Mouse (Mus musculus): ENCODE data around the gene Fdx1. TPM values are rescaled to one million over a fixed set of nuclear protein-coding genes. Genes with fewer than 3 reads are reported as not detected.

Fdx1 gene
- polyA plus RNA-seq, 1 experiment from 2014 or later = 76.8 TPM

GRCm38 (mm10) chr9:51960331-51960730 is 3.0 kb downstream of the Fdx1 start:
- Histone ChIP-seq H3K9ac (replicated peaks) (no peak overlapping the region), H3K27ac (no peak overlapping the region), H3K36me3 (peaks cover 13% of the 10 kb centered on the region), H3K9me3 (no peaks in the 10 kb centered on the region), H3K27me3 (0 out of 2 replicates have a peak, but pooled peaks cover 5% of the 10 kb centered on the region), H3K4me1 (replicated peaks) (peaks cover 25% of the 10 kb centered on the region), H3K4me3 (replicated peaks) (no peak overlapping the region), H3K4me2 (no peak overlapping the region)
- WGBS = 81% methylated on average over 2 of the region's 2 CpGs
- ATAC-seq (ENCODE audit: insufficient number of reproducible peaks, insufficient read depth, low FRiP score, low TSS enrichment, low read depth) = no peak

GRCm38 (mm10) chr9:51958981-51959380 is 4.4 kb downstream of the Fdx1 start:
- H3K36me3 ChIP-seq = peaks cover 24% of the 10 kb centered on the region
- no peak overlapping the region for H3K27ac ChIP-seq
- no peak overlapping the region for H3K9ac ChIP-seq (replicated peaks)
- no peaks in the 10 kb centered on the region for H3K9me3 ChIP-seq
- H3K4me3 ChIP-seq (replicated peaks) = no peak overlapping the region
- peaks cover 25% of the 10 kb centered on the region for H3K4me1 ChIP-seq (replicated peaks)
- no peaks in the 10 kb centered on the region for H3K27me3 ChIP-seq
- H3K4me2 ChIP-seq = no peak overlapping the region
- no peak for ATAC-seq (ENCODE audit: insufficient number of reproducible peaks, insufficient read depth, low FRiP score, low TSS enrichment, low read depth)

- Histone ChIP-seq H3K27me3 (no peaks in the 10 kb centered on the region), H3K4me1 (replicated peaks) (peaks cover 18% of the 10 kb centered on the region), H3K4me2 (no peak overlapping the region), H3K9me3 (no peaks in the 10 kb centered on the region), H3K36me3 (peaks cover 30% of the 10 kb centered on the region), H3K27ac (no peak overlapping the region), H3K4me3 (replicated peaks) (no peak overlapping the region), H3K9ac (replicated peaks) (no peak overlapping the region)
- WGBS = 82% methylated on average over 8 of the region's 8 CpGs
- no peak for ATAC-seq (ENCODE audit: insufficient number of reproducible peaks, insufficient read depth, low FRiP score, low TSS enrichment, low read depth)
These were observed 6.3 kb downstream of the Fdx1 start for GRCm38 (mm10) chr9:51957025-51957424.

GRCm38 (mm10) chr9:51956484-51956883 is 6.9 kb downstream of the Fdx1 start:
- Histone ChIP-seq H3K9ac (replicated peaks) (no peak overlapping the region), H3K27me3 (no peaks in the 10 kb centered on the region), H3K9me3 (no peaks in the 10 kb centered on the region), H3K36me3 (peaks cover 32% of the 10 kb centered on the region), H3K4me3 (replicated peaks) (no peak overlapping the region), H3K4me2 (no peak overlapping the region), H3K4me1 (replicated peaks) (peaks cover 12% of the 10 kb centered on the region), H3K27ac (no peak overlapping the region)
- ATAC-seq (ENCODE audit: insufficient number of reproducible peaks, insufficient read depth, low FRiP score, low TSS enrichment, low read depth) = no peak
- WGBS = 75% methylated on average over 2 of the region's 2 CpGs

- Histone ChIP-seq H3K9ac (replicated peaks) (no peak overlapping the region), H3K9me3 (no peaks in the 10 kb centered on the region), H3K27me3 (no peaks in the 10 kb centered on the region), H3K4me1 (replicated peaks) (no peaks in the 10 kb centered on the region), H3K4me3 (replicated peaks) (no peak overlapping the region), H3K36me3 (peaks cover 47% of the 10 kb centered on the region), H3K4me2 (no peak overlapping the region), H3K27ac (no peak overlapping the region)
- ATAC-seq (ENCODE audit: insufficient number of reproducible peaks, insufficient read depth, low FRiP score, low TSS enrichment, low read depth) = no peak
- 72% methylated on average over 2 of the region's 2 CpGs for WGBS
These were observed 12.0 kb downstream of the Fdx1 start for GRCm38 (mm10) chr9:51951337-51951736.

- H3K9ac ChIP-seq (replicated peaks) = no peak overlapping the region
- no peak for ATAC-seq (ENCODE audit: insufficient number of reproducible peaks, insufficient read depth, low FRiP score, low TSS enrichment, low read depth)
- H3K4me2 ChIP-seq = no peak overlapping the region
- H3K27ac ChIP-seq = no peak overlapping the region
- no peak overlapping the region for H3K4me3 ChIP-seq (replicated peaks)
- WGBS = 80% methylated on average over 1 of the region's 1 CpGs
- H3K27me3 ChIP-seq = no peaks in the 10 kb centered on the region
- no peaks in the 10 kb centered on the region for H3K9me3 ChIP-seq
- peaks cover 47% of the 10 kb centered on the region for H3K36me3 ChIP-seq
- no peaks in the 10 kb centered on the region for H3K4me1 ChIP-seq (replicated peaks)
These were observed 12.7 kb downstream of the Fdx1 start for GRCm38 (mm10) chr9:51950667-51951066.

- H3K4me3 ChIP-seq (replicated peaks) = no peak overlapping the region
- no peaks in the 10 kb centered on the region for H3K4me1 ChIP-seq (replicated peaks)
- peaks cover 47% of the 10 kb centered on the region for H3K36me3 ChIP-seq
- H3K4me2 ChIP-seq = no peak overlapping the region
- no peak for ATAC-seq (ENCODE audit: insufficient number of reproducible peaks, insufficient read depth, low FRiP score, low TSS enrichment, low read depth)
- 88% methylated on average over 3 of the region's 3 CpGs for WGBS
- H3K9me3 ChIP-seq = no peaks in the 10 kb centered on the region
- no peak overlapping the region for H3K9ac ChIP-seq (replicated peaks)
- H3K27me3 ChIP-seq = no peaks in the 10 kb centered on the region
- no peak overlapping the region for H3K27ac ChIP-seq
These were observed 13.1 kb downstream of the Fdx1 start for GRCm38 (mm10) chr9:51950225-51950624.

- Histone ChIP-seq H3K4me1 (replicated peaks) (no peaks in the 10 kb centered on the region), H3K4me3 (replicated peaks) (no peak overlapping the region), H3K36me3 (peaks cover 51% of the 10 kb centered on the region), H3K4me2 (no peak overlapping the region), H3K27me3 (no peaks in the 10 kb centered on the region), H3K9ac (replicated peaks) (no peak overlapping the region), H3K9me3 (no peaks in the 10 kb centered on the region), H3K27ac (no peak overlapping the region)
- 90% methylated on average over 6 of the region's 6 CpGs for WGBS
- ATAC-seq (ENCODE audit: insufficient number of reproducible peaks, insufficient read depth, low FRiP score, low TSS enrichment, low read depth) = no peak
These were observed 19.4 kb downstream of the Fdx1 start for GRCm38 (mm10) chr9:51943934-51944333.

GRCm38 (mm10) chr9:51934641-51935040 is 28.7 kb downstream of the Fdx1 start:
- Histone ChIP-seq H3K36me3 (no peaks in the 10 kb centered on the region), H3K27me3 (no peaks in the 10 kb centered on the region), H3K4me1 (replicated peaks) (peaks cover 9% of the 10 kb centered on the region; the same call in 1 of the 2 replicates), H3K27ac (no peak overlapping the region), H3K4me3 (replicated peaks) (no peak overlapping the region), H3K9ac (replicated peaks) (no peak overlapping the region), H3K9me3 (no peaks in the 10 kb centered on the region), H3K4me2 (no peak overlapping the region)
- ATAC-seq (ENCODE audit: insufficient number of reproducible peaks, insufficient read depth, low FRiP score, low TSS enrichment, low read depth) = no peak
- WGBS = 44% methylated on average over 1 of the region's 1 CpGs

- whole genome bisulfite sequencing = 80% methylated on average over 3 of the region's 3 CpGs
- no peaks in the 10 kb centered on the region for H3K36me3 ChIP-seq
- ATAC-seq (ENCODE audit: insufficient number of reproducible peaks, insufficient read depth, low FRiP score, low TSS enrichment, low read depth) = no peak
These were observed 31.4 kb downstream of the Fdx1 start for GRCm38 (mm10) chr9:51931997-51932396.

GRCm38 (mm10) chr9:51931054-51931690 is 32.2 kb downstream of the Fdx1 start:
- no peak for ATAC-seq (ENCODE audit: insufficient number of reproducible peaks, insufficient read depth, low FRiP score, low TSS enrichment, low read depth)
- no peaks in the 10 kb centered on the region for H3K9me3 ChIP-seq
- H3K4me1 ChIP-seq (replicated peaks) = peaks cover 35% of the 10 kb centered on the region
- no peaks in the 10 kb centered on the region for H3K27me3 ChIP-seq
- no peaks in the 10 kb centered on the region for H3K36me3 ChIP-seq
- H3K9ac ChIP-seq (replicated peaks) = no peak overlapping the region
- no peak overlapping the region for H3K27ac ChIP-seq
- no peak overlapping the region for H3K4me3 ChIP-seq (replicated peaks)
- WGBS = 92% methylated on average over 7 of the region's 7 CpGs
- no peak overlapping the region for H3K4me2 ChIP-seq

More at GRCm38 (mm10) chr9:51931997-51932396, 31.4 kb downstream of the Fdx1 start:
- Histone ChIP-seq H3K9me3 (no peaks in the 10 kb centered on the region), H3K4me3 (replicated peaks) (no peak overlapping the region), H3K9ac (replicated peaks) (no peak overlapping the region), H3K4me1 (replicated peaks) (peaks cover 34% of the 10 kb centered on the region), H3K27ac (no peak overlapping the region), H3K27me3 (no peaks in the 10 kb centered on the region), H3K4me2 (no peak overlapping the region)

- no peak overlapping the region for H3K27ac ChIP-seq
- no peaks in the 10 kb centered on the region for H3K9me3 ChIP-seq
- H3K4me2 ChIP-seq = no peak overlapping the region
- H3K4me1 ChIP-seq (replicated peaks) = peaks cover 32% of the 10 kb centered on the region
- H3K36me3 ChIP-seq = no peaks in the 10 kb centered on the region
- 79% methylated on average over 5 of the region's 5 CpGs for WGBS
- H3K9ac ChIP-seq (replicated peaks) = no peak overlapping the region
- ATAC-seq (ENCODE audit: insufficient number of reproducible peaks, insufficient read depth, low FRiP score, low TSS enrichment, low read depth) = no peak
- no peaks in the 10 kb centered on the region for H3K27me3 ChIP-seq
- H3K4me3 ChIP-seq (replicated peaks) = no peak overlapping the region
These were observed 33.4 kb downstream of the Fdx1 start for GRCm38 (mm10) chr9:51929972-51930371.

Measured in limb, embryonic 12.5 days (tissue).